Mouse (Mus musculus): ENCODE results near the gene Inafm1. TPM values are rescaled to one million over a fixed set of nuclear protein-coding genes. Genes with fewer than 3 reads are reported as not detected.

Inafm1 gene
- polyA plus RNA-seq, 1 experiment from 2014 or later, result 47.9 TPM

GRCm38 (mm10) chr7:16254195-16254594 is 19.2 kb downstream of the Inafm1 start:
- 69% methylated on average over 4 of the region's 4 CpGs for WGBS

DNA sequence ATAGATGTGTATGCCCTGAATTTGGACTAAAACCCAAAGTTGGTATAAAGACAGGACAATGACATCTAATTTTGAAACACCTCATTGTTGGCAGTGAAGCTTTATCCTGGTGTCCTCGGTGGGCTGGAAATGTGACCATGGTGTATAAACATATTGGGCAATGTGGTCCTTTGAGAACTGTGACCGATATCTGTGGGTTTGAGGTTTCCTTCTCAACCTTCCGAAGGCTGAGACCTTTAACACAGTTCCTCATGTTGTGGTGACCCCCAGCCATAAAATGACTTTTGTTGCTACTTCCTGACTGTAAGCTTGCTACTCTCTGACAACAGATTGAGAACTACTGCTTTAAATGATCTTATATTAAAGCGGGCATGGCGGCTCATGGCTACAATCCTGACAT is 22.7 kb downstream of the Inafm1 start:
- Histone ChIP-seq H3K9ac (no peak overlapping the region), H3K27ac (no peak overlapping the region), H3K9me3 (no peaks in the 10 kb centered on the region), H3K4me1 (no peaks in the 10 kb centered on the region), H3K4me2 (no peak overlapping the region), H3K36me3 (replicated peaks) (no peaks in the 10 kb centered on the region), H3K27me3 (replicated peaks) (no peaks in the 10 kb centered on the region), H3K4me3 (no peak overlapping the region)
- no peak for ATAC-seq (replicated peaks)
- WGBS, result 90% methylated on average over 5 of the region's 5 CpGs

More at GRCm38 (mm10) chr7:16254195-16254594, 19.2 kb downstream of the Inafm1 start:
- H3K4me3 ChIP-seq, result no peak overlapping the region
- no peak for ATAC-seq (replicated peaks)
- H3K9ac ChIP-seq, result no peak overlapping the region
- H3K27ac ChIP-seq, result no peak overlapping the region
- no peaks in the 10 kb centered on the region for H3K9me3 ChIP-seq
- H3K36me3 ChIP-seq (replicated peaks), result no peaks in the 10 kb centered on the region
- H3K27me3 ChIP-seq (replicated peaks), result no peaks in the 10 kb centered on the region
- H3K4me2 ChIP-seq, result no peak overlapping the region
- H3K4me1 ChIP-seq, result no peaks in the 10 kb centered on the region

- Histone ChIP-seq H3K9me3 (no peaks in the 10 kb centered on the region), H3K4me3 (no peak overlapping the region), H3K36me3 (replicated peaks) (no peaks in the 10 kb centered on the region), H3K4me1 (no peaks in the 10 kb centered on the region), H3K27me3 (replicated peaks) (no peaks in the 10 kb centered on the region), H3K4me2 (no peak overlapping the region), H3K27ac (no peak overlapping the region), H3K9ac (no peak overlapping the region)
- no peak for ATAC-seq (replicated peaks)
- WGBS, result 50% methylated on average over 2 of the region's 4 CpGs
Observed at GRCm38 (mm10) chr7:16245958-16246357, 27.5 kb downstream of the Inafm1 start.

- Histone ChIP-seq H3K9me3 (no peaks in the 10 kb centered on the region), H3K4me1 (no peaks in the 10 kb centered on the region), H3K9ac (no peak within 1 kb of the TSS), H3K27ac (no peak within 1 kb of the TSS), H3K27me3 (replicated peaks) (no peaks in the 10 kb centered on the region), H3K36me3 (replicated peaks) (no peaks in the 10 kb centered on the region), H3K4me3 (no peak within 1 kb of the TSS), H3K4me2 (no peak within 1 kb of the TSS)
- ATAC-seq (replicated peaks), result no peak
- WGBS, result 80% methylated on average over 5 of the region's 5 CpGs
Observed at GRCm38 (mm10) chr7:16244067-16244466, 29.4 kb downstream of the Inafm1 start, which contains the start of gene C5ar2. TSS of gene C5ar2 (minus strand) at chr7:16244154.

- Histone ChIP-seq H3K4me2 (no peak overlapping the region), H3K36me3 (replicated peaks) (no peaks in the 10 kb centered on the region), H3K9me3 (no peaks in the 10 kb centered on the region), H3K4me1 (no peaks in the 10 kb centered on the region), H3K27me3 (replicated peaks) (no peaks in the 10 kb centered on the region), H3K9ac (no peak overlapping the region), H3K27ac (no peak overlapping the region), H3K4me3 (no peak overlapping the region)
- WGBS, result 87% methylated on average over 6 of the region's 6 CpGs
- no peak for ATAC-seq (replicated peaks)
Observed at GRCm38 (mm10) chr7:16242198-16242597, 31.2 kb downstream of the Inafm1 start.

DNA sequence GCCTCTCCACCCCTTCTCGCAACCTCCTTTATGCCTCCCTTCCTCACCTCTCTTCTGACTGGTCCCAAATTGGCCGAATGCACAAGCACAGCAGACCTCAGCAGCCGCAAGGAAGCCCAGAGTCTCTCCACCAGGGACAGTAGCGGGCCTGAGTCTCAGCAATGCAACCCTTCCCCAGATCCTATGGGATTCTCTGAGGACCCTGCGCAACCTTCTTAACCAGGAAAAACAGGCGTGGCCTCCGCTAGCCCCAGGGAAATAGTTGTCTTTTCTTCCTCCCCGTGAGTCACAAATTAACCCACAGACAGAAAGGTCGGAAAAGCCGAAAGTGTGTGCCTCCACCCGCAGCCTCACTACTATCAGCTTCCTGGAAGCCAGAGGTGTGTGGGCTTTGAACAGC is 31.6 kb downstream of the Inafm1 start:
- H3K4me1 ChIP-seq, result no peaks in the 10 kb centered on the region
- 68% methylated on average over 11 of the region's 11 CpGs for WGBS

GRCm38 (mm10) chr7:16240978-16241303 is 32.5 kb downstream of the Inafm1 start:
- ATAC-seq (replicated peaks), result no peak
- H3K36me3 ChIP-seq (replicated peaks), result no peaks in the 10 kb centered on the region
- no peaks in the 10 kb centered on the region for H3K4me1 ChIP-seq
- H3K9ac ChIP-seq, result no peak overlapping the region
- H3K4me3 ChIP-seq, result no peak overlapping the region
- H3K27me3 ChIP-seq (replicated peaks), result no peaks in the 10 kb centered on the region
- 100% methylated on average over 1 of the region's 1 CpGs for WGBS
- H3K9me3 ChIP-seq, result no peaks in the 10 kb centered on the region
- H3K4me2 ChIP-seq, result no peak overlapping the region
- H3K27ac ChIP-seq, result no peak overlapping the region

More for the DNA sequence above, 31.6 kb downstream of the Inafm1 start:
- Histone ChIP-seq H3K27ac (no peak overlapping the region), H3K4me2 (no peak overlapping the region), H3K27me3 (replicated peaks) (no peaks in the 10 kb centered on the region), H3K36me3 (replicated peaks) (no peaks in the 10 kb centered on the region), H3K9ac (no peak overlapping the region), H3K4me3 (no peak overlapping the region), H3K9me3 (no peaks in the 10 kb centered on the region)
- no peak for ATAC-seq (replicated peaks)

DNA sequence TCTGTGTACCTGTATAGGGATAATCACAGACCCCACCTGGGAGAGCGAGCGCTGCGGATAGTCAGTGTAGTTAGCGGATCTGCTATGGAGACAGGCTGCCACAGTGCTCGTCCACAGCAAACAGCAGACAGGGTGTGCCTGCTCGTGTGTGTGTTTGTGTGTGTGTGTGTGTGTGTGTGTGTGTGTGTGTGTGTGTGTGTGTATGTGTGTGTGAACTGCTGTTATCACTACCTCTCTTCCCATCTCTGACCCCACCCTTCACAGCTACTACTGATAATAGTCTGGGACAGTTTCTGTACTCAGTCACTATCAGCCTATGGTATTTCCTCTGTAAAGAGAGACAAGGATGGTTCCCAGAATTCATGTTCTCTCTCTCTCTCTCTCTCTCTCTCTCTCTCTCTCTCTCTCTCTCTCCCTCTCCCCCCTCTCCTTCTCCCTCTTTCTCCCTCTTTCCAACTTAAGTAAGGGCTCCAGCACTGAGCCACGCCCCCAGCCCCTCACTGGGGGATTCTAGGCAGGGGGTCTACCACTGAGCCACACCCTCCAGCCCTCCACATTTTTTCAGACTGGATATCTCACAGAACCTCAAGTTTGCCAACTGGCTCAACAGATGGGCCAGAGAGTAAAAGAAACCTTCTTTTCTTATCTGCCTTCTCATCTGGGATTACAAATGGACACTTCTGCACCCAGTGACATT is 33.0 kb downstream of the Inafm1 start:
- Histone ChIP-seq H3K27me3 (replicated peaks) (no peaks in the 10 kb centered on the region), H3K9ac (no peak overlapping the region), H3K36me3 (replicated peaks) (no peaks in the 10 kb centered on the region), H3K27ac (no peak overlapping the region), H3K4me3 (no peak overlapping the region), H3K4me1 (no peaks in the 10 kb centered on the region), H3K9me3 (no peaks in the 10 kb centered on the region), H3K4me2 (no peak overlapping the region)
- 82% methylated on average over 7 of the region's 7 CpGs for WGBS
- ATAC-seq (replicated peaks), result no peak

DNA sequence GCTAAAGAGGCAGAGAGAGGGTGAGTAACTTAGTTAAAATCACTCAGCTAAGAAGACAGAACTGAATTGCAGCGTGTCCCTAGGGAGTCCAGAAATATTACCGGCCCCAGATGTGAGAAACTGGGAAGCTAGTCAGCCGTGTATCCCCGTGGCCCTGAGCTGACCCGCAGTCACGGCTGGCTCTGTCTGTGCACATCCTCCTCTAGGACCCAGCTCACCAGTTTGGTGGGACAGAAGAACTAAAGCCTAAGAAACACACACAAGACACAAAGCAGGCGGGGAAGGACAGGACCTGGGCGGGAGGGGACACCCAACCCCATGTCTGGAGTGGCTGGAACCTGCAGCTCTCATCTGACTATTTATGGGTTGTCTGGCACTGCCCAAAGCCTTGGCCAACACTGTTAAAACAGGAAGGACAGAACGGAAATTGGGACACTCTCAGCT is 33.8 kb downstream of the Inafm1 start:
- no peak overlapping the region for H3K9ac ChIP-seq
- no peak overlapping the region for H3K4me3 ChIP-seq
- WGBS, result 67% methylated on average over 9 of the region's 9 CpGs
- no peaks in the 10 kb centered on the region for H3K36me3 ChIP-seq (replicated peaks)
- no peak for ATAC-seq (replicated peaks)
- no peaks in the 10 kb centered on the region for H3K4me1 ChIP-seq
- no peak overlapping the region for H3K27ac ChIP-seq
- no peaks in the 10 kb centered on the region for H3K9me3 ChIP-seq
- H3K4me2 ChIP-seq, result no peak overlapping the region
- H3K27me3 ChIP-seq (replicated peaks), result no peaks in the 10 kb centered on the region

GRCm38 (mm10) chr7:16229869-16230268 is 43.5 kb downstream of the Inafm1 start:
- H3K27ac ChIP-seq, result no peak overlapping the region
- H3K36me3 ChIP-seq (replicated peaks), result no peaks in the 10 kb centered on the region
- H3K27me3 ChIP-seq (replicated peaks), result no peaks in the 10 kb centered on the region
- no peak overlapping the region for H3K4me2 ChIP-seq
- no peak overlapping the region for H3K4me3 ChIP-seq
- no peaks in the 10 kb centered on the region for H3K9me3 ChIP-seq
- no peaks in the 10 kb centered on the region for H3K4me1 ChIP-seq
- no peak for ATAC-seq (replicated peaks)
- no peak overlapping the region for H3K9ac ChIP-seq
- WGBS, result 56% methylated on average over 5 of the region's 5 CpGs

Other genes with a start within 250 kb of the Inafm1 start
- 9.2 TPM in 2 replicates for gene Bicra, start 225.7 kb downstream of the Inafm1 start, polyA plus RNA-seq (2015; fragmentation: Nextera tagmentation; extraction: Ambion mirVana)
- 0.05 and 0.10 TPM in 2 replicates for gene Zfp541, start 211.8 kb downstream of the Inafm1 start, polyA plus RNA-seq (2015; fragmentation: Nextera tagmentation; extraction: Ambion mirVana)
- 224 and 234 TPM in 2 replicates for gene Napa, start 175.2 kb downstream of the Inafm1 start, polyA plus RNA-seq (2015; fragmentation: Nextera tagmentation; extraction: Ambion mirVana)
- 51.2 and 55.1 TPM in 2 replicates for gene Kptn, start 153.7 kb downstream of the Inafm1 start, polyA plus RNA-seq (2015; fragmentation: Nextera tagmentation; extraction: Ambion mirVana)
- 0.80 and 0.88 TPM in 2 replicates for gene Slc8a2, start 143.8 kb downstream of the Inafm1 start, polyA plus RNA-seq (2015; fragmentation: Nextera tagmentation; extraction: Ambion mirVana)
- 164 and 166 TPM in 2 replicates for gene Meis3, start 98.5 kb downstream of the Inafm1 start, polyA plus RNA-seq (2015; fragmentation: Nextera tagmentation; extraction: Ambion mirVana)
- gene Dhx34, start 51.6 kb downstream of the Inafm1 start, polyA plus RNA-seq (2015; fragmentation: Nextera tagmentation; extraction: Ambion mirVana), result 14.9 and 15.5 TPM in 2 replicates
- 0.14 TPM in 1 of 2 replicates, not detected in the other for gene C5ar2, start 29.5 kb downstream of the Inafm1 start, polyA plus RNA-seq (2015; fragmentation: Nextera tagmentation; extraction: Ambion mirVana)
- 1.5 and 2.9 TPM in 2 replicates for gene C5ar1, start 14.1 kb downstream of the Inafm1 start, polyA plus RNA-seq (2015; fragmentation: Nextera tagmentation; extraction: Ambion mirVana)
- 21.6 and 30.1 TPM in 2 replicates for gene Ccdc9, start 13.2 kb upstream of the Inafm1 start, polyA plus RNA-seq (2015; fragmentation: Nextera tagmentation; extraction: Ambion mirVana)
- gene Bbc3, start 34.8 kb upstream of the Inafm1 start, polyA plus RNA-seq (2015; fragmentation: Nextera tagmentation; extraction: Ambion mirVana), result 32.0 and 35.0 TPM in 2 replicates
- gene Sae1, start 114.2 kb upstream of the Inafm1 start, polyA plus RNA-seq (2015; fragmentation: Nextera tagmentation; extraction: Ambion mirVana), result 243 and 256 TPM in 2 replicates
- 20.0 and 22.1 TPM in 2 replicates for gene Zc3h4, start 127.3 kb upstream of the Inafm1 start, polyA plus RNA-seq (2015; fragmentation: Nextera tagmentation; extraction: Ambion mirVana)
- gene Tmem160, start 179.2 kb upstream of the Inafm1 start, polyA plus RNA-seq (2015; fragmentation: Nextera tagmentation; extraction: Ambion mirVana), result 63.6 and 74.4 TPM in 2 replicates
- 5.8 and 7.2 TPM in 2 replicates for gene Npas1, start 204.1 kb upstream of the Inafm1 start, polyA plus RNA-seq (2015; fragmentation: Nextera tagmentation; extraction: Ambion mirVana)

All from midbrain, embryonic 15.5 days (tissue).